Mouse (Mus musculus): ENCODE data around the gene Ube2r2.

- TF ChIP-seq CTCF (IDR thresholded peaks at IDR 0.05; ENCODE audit: low read depth) (peak; percentile 81), EP300 (IDR thresholded peaks at IDR 0.05; ENCODE audit: low read depth) (no peak)
Observed at GRCm38 (mm10) chr4:41165693-41166475, 30.3 kb downstream of the Ube2r2 start.
